Mouse (Mus musculus): ENCODE results near the gene Gm4305. TPM values are rescaled to one million over a fixed set of nuclear protein-coding genes. Genes with fewer than 3 reads are reported as not detected.

The Gm4305 gene
- polyA plus RNA-seq (2017; shearing (Covaris generic)) = not detected

GRCm38 (mm10) chr10:100350793-100351192, at the start of gene Gm4305:
TSS of gene Gm4305 (plus strand) at chr10:100351093.

GRCm38 (mm10) chr10:100335376-100335775, 15.5 kb upstream of the Gm4305 start, which contains the start of gene Gm4301:
TSS of gene Gm4301 (plus strand) at chr10:100335676.

GRCm38 (mm10) chr10:100340536-100340935, 10.4 kb upstream of the Gm4305 start, which contains the start of gene Gm4302:
TSS of gene Gm4302 (plus strand) at chr10:100340836.

GRCm38 (mm10) chr10:100345672-100346071, 5.2 kb upstream of the Gm4305 start, which contains the start of gene Gm4303:
TSS of gene Gm4303 (plus strand) at chr10:100345972.

GRCm38 (mm10) chr10:100361038-100361437, 10.1 kb downstream of the Gm4305 start, which contains the start of gene Gm4307:
TSS of gene Gm4307 (plus strand) at chr10:100361338.

GRCm38 (mm10) chr10:100382460-100382859, 31.6 kb downstream of the Gm4305 start, which contains the start of gene Gm4312:
TSS of gene Gm4312 (minus strand) at chr10:100382560.

Other genes starting within 250 kb of the Gm4305 start
- gene Gm4301, start 15.4 kb upstream of the Gm4305 start, polyA plus RNA-seq (2017; shearing (Covaris generic)) = not detected
- gene Gm4302, start 10.3 kb upstream of the Gm4305 start, polyA plus RNA-seq (2017; shearing (Covaris generic)) = not detected
- not detected for gene Gm4303, start 5.1 kb upstream of the Gm4305 start, polyA plus RNA-seq (2017; shearing (Covaris generic))
- not detected for gene Gm4307, start 10.2 kb downstream of the Gm4305 start, polyA plus RNA-seq (2017; shearing (Covaris generic))
- not detected for gene Gm4312, start 31.5 kb downstream of the Gm4305 start, polyA plus RNA-seq (2017; shearing (Covaris generic))
- gene Tmtc3, start 136.3 kb downstream of the Gm4305 start, polyA plus RNA-seq (2017; shearing (Covaris generic)) = 1 to 10 TPM; 2.0 to 3.6 TPM
- 1 to 10 TPM in 1 of 2 experiments, under 1 TPM in 1; 0.74 to 1.8 TPM for gene Cep290, start 136.5 kb downstream of the Gm4305 start, polyA plus RNA-seq (2017; shearing (Covaris generic))
- 1 to 10 TPM; 5.2 to 5.9 TPM for gene 4930430F08Rik, start 239.3 kb downstream of the Gm4305 start, polyA plus RNA-seq (2017; shearing (Covaris generic))
- not detected for gene 1700017N19Rik, start 239.4 kb downstream of the Gm4305 start, polyA plus RNA-seq (2017; shearing (Covaris generic))